Mouse (Mus musculus): ENCODE results near the gene Pin1.

Gene Pin1

GRCm38 (mm10) chr9:20705981-20706380, 54.1 kb downstream of the Pin1 start:
- no peak for DNase-seq

DNA sequence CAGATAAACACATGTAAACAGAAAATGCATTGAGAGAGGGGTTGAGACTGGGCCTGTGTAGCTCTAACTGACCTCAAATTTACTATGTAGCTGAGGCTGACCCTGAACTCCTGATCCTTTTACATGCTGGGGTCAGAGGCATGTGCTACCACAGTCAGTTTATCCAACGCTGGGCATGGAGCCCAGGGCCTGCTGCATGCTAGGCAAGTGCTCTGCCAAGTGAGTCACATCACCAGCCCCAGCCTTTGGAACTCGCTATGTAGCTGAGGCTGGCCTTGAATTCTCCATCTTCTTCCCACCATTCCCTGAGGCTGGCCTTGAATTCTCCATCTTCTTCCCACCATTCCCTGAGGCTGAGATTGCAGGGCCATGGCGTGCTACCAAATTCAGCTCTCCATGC, 58.6 kb downstream of the Pin1 start:
- no peak for DNase-seq

- no peak for DNase-seq
Measured at GRCm38 (mm10) chr9:20712934-20713477, 61.1 kb downstream of the Pin1 start.

DNA sequence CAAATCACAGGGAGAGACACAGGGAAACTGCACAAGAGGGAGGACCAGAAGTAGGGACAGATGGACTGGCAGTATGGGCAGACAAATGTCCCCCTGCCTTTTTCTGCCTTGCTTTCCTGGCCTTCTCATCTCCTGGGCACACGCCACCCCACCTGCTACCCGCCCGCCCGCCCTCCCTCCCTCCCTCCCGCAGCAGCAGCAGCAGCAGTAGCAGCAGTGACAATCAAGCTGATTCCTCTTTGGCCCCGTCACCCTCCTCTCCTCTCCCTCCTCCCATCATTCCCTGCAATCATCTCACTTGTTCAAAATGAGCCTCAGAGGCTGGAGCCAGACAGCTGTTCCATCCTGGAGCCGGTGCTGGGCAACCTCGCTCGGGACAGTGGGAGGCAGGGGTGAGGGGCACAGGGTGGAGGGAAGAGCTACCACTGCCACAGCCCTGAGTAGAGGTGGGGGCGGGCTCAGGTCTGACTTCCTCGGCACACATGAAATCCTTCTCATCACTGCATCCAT, 61.6 kb downstream of the Pin1 start:
- no peak for DNase-seq

- DNase-seq = no peak
Measured at GRCm38 (mm10) chr9:20715332-20715731, 63.4 kb downstream of the Pin1 start.
